Mouse (Mus musculus): Measurements from ENCODE around the gene Nanos3. TPM values are rescaled to one million over a fixed set of nuclear protein-coding genes. Genes with fewer than 3 reads are reported as not detected.

Gene Nanos3
- total and polyA plus RNA-seq, 2 experiments = not detected

GRCm38 (mm10) chr8:84178592-84178991 is 6.4 kb downstream of the Nanos3 start:
- H3K4me3 ChIP-seq (ENCODE audit: insufficient read depth, low read depth, low read length) = no peak overlapping the region
- no peaks in the 10 kb centered on the region for H3K79me2 ChIP-seq (ENCODE audit: control insufficient read depth, insufficient read depth, low read length)
- no peak overlapping the region for H3K27ac ChIP-seq (replicated peaks; ENCODE audit: insufficient read depth, low read depth, low read length)
- no peak for DNase-seq (ENCODE audit: extremely low read depth, low read depth, low spot score)
- H3K9ac ChIP-seq (ENCODE audit: low read depth, low read length) = no peak overlapping the region
- WGBS = 85% methylated on average over 8 of the region's 8 CpGs
- TF ChIP-seq CTCF (IDR thresholded peaks at IDR 0.05; ENCODE audit: low read depth, low read length) (no peak), POLR2A (IDR thresholded peaks at IDR 0.05; ENCODE audit: extremely low read depth, insufficient read depth, low read length) (no peak)
- H3K27me3 ChIP-seq (ENCODE audit: control insufficient read depth, insufficient read depth, low read length) = peaks cover 2% of the 10 kb centered on the region; the same call in 1 of the 2 replicates
- no peaks in the 10 kb centered on the region for H3K36me3 ChIP-seq (ENCODE audit: control insufficient read depth, insufficient read depth, low read length)
- H3K4me1 ChIP-seq (ENCODE audit: control insufficient read depth, insufficient read depth, low read length) = no peaks in the 10 kb centered on the region

GRCm38 (mm10) chr8:84177405-84177804 is 7.6 kb downstream of the Nanos3 start:
- no peaks in the 10 kb centered on the region for H3K36me3 ChIP-seq (ENCODE audit: control insufficient read depth, insufficient read depth, low read length)
- 89% methylated on average over 3 of the region's 3 CpGs for WGBS
- no peaks in the 10 kb centered on the region for H3K79me2 ChIP-seq (ENCODE audit: control insufficient read depth, insufficient read depth, low read length)
- H3K9ac ChIP-seq (ENCODE audit: low read depth, low read length) = no peak overlapping the region
- DNase-seq (ENCODE audit: extremely low read depth, low read depth, low spot score) = no peak
- no peak overlapping the region for H3K27ac ChIP-seq (replicated peaks; ENCODE audit: insufficient read depth, low read depth, low read length)
- H3K4me3 ChIP-seq (ENCODE audit: insufficient read depth, low read depth, low read length) = no peak overlapping the region
- no peaks in the 10 kb centered on the region for H3K4me1 ChIP-seq (ENCODE audit: control insufficient read depth, insufficient read depth, low read length)
- no peaks in the 10 kb centered on the region for H3K27me3 ChIP-seq (ENCODE audit: control insufficient read depth, insufficient read depth, low read length)
- TF ChIP-seq POLR2A (IDR thresholded peaks at IDR 0.05; ENCODE audit: extremely low read depth, insufficient read depth, low read length) = no peak
- no peak for TF ChIP-seq CTCF (IDR thresholded peaks at IDR 0.05; ENCODE audit: low read depth, low read length)

GRCm38 (mm10) chr8:84176560-84176959 is 8.5 kb downstream of the Nanos3 start:
- 44% methylated on average over 3 of the region's 3 CpGs for WGBS
- no peak overlapping the region for H3K9ac ChIP-seq (ENCODE audit: low read depth, low read length)
- no peaks in the 10 kb centered on the region for H3K36me3 ChIP-seq (ENCODE audit: control insufficient read depth, insufficient read depth, low read length)
- DNase-seq (ENCODE audit: extremely low read depth, low read depth, low spot score) = no peak
- H3K27me3 ChIP-seq (ENCODE audit: control insufficient read depth, insufficient read depth, low read length) = no peaks in the 10 kb centered on the region
- H3K79me2 ChIP-seq (ENCODE audit: control insufficient read depth, insufficient read depth, low read length) = no peaks in the 10 kb centered on the region
- H3K27ac ChIP-seq (replicated peaks; ENCODE audit: insufficient read depth, low read depth, low read length) = no peak overlapping the region
- no peak overlapping the region for H3K4me3 ChIP-seq (ENCODE audit: insufficient read depth, low read depth, low read length)
- no peaks in the 10 kb centered on the region for H3K4me1 ChIP-seq (ENCODE audit: control insufficient read depth, insufficient read depth, low read length)
- no peak for TF ChIP-seq POLR2A (IDR thresholded peaks at IDR 0.05; ENCODE audit: extremely low read depth, insufficient read depth, low read length)
- no peak for TF ChIP-seq CTCF (IDR thresholded peaks at IDR 0.05; ENCODE audit: low read depth, low read length)

GRCm38 (mm10) chr8:84173861-84174260 is 11.2 kb downstream of the Nanos3 start:
- Histone ChIP-seq H3K4me1 (ENCODE audit: control insufficient read depth, insufficient read depth, low read length) (no peaks in the 10 kb centered on the region), H3K4me3 (ENCODE audit: insufficient read depth, low read depth, low read length) (no peak overlapping the region), H3K36me3 (ENCODE audit: control insufficient read depth, insufficient read depth, low read length) (no peaks in the 10 kb centered on the region), H3K79me2 (ENCODE audit: control insufficient read depth, insufficient read depth, low read length) (no peaks in the 10 kb centered on the region), H3K9ac (ENCODE audit: low read depth, low read length) (no peak overlapping the region), H3K27ac (replicated peaks; ENCODE audit: insufficient read depth, low read depth, low read length) (no peak overlapping the region), H3K27me3 (ENCODE audit: control insufficient read depth, insufficient read depth, low read length) (no peaks in the 10 kb centered on the region)
- no peak for DNase-seq (ENCODE audit: extremely low read depth, low read depth, low spot score)
- TF ChIP-seq CTCF (IDR thresholded peaks at IDR 0.05; ENCODE audit: low read depth, low read length) (peak; percentile 65), POLR2A (IDR thresholded peaks at IDR 0.05; ENCODE audit: extremely low read depth, insufficient read depth, low read length) (no peak)
- 84% methylated on average over 6 of the region's 6 CpGs for WGBS

GRCm38 (mm10) chr8:84170096-84170495 is 14.9 kb downstream of the Nanos3 start:
- DNase-seq (ENCODE audit: extremely low read depth, low read depth, low spot score) = no peak

GRCm38 (mm10) chr8:84167696-84168095 is 17.3 kb downstream of the Nanos3 start:
- no peak for DNase-seq (ENCODE audit: extremely low read depth, low read depth, low spot score)
- no peaks in the 10 kb centered on the region for H3K36me3 ChIP-seq (ENCODE audit: control insufficient read depth, insufficient read depth, low read length)
- H3K27ac ChIP-seq (replicated peaks; ENCODE audit: insufficient read depth, low read depth, low read length) = no peak overlapping the region
- no peaks in the 10 kb centered on the region for H3K79me2 ChIP-seq (ENCODE audit: control insufficient read depth, insufficient read depth, low read length)
- TF ChIP-seq POLR2A (IDR thresholded peaks at IDR 0.05; ENCODE audit: extremely low read depth, insufficient read depth, low read length) (no peak), CTCF (IDR thresholded peaks at IDR 0.05; ENCODE audit: low read depth, low read length) (no peak)
- no peaks in the 10 kb centered on the region for H3K27me3 ChIP-seq (ENCODE audit: control insufficient read depth, insufficient read depth, low read length)
- no peak overlapping the region for H3K9ac ChIP-seq (ENCODE audit: low read depth, low read length)
- H3K4me3 ChIP-seq (ENCODE audit: insufficient read depth, low read depth, low read length) = no peak overlapping the region
- H3K4me1 ChIP-seq (ENCODE audit: control insufficient read depth, insufficient read depth, low read length) = no peaks in the 10 kb centered on the region
- WGBS = 92% methylated on average over 2 of the region's 2 CpGs

More at GRCm38 (mm10) chr8:84170096-84170495, 14.9 kb downstream of the Nanos3 start:
- no peaks in the 10 kb centered on the region for H3K4me1 ChIP-seq (ENCODE audit: control insufficient read depth, insufficient read depth, low read length)
- H3K9ac ChIP-seq (ENCODE audit: low read depth, low read length) = no peak overlapping the region
- H3K36me3 ChIP-seq (ENCODE audit: control insufficient read depth, insufficient read depth, low read length) = no peaks in the 10 kb centered on the region
- no peak overlapping the region for H3K27ac ChIP-seq (replicated peaks; ENCODE audit: insufficient read depth, low read depth, low read length)
- H3K4me3 ChIP-seq (ENCODE audit: insufficient read depth, low read depth, low read length) = no peak overlapping the region
- TF ChIP-seq CTCF (IDR thresholded peaks at IDR 0.05; ENCODE audit: low read depth, low read length) (no peak), POLR2A (IDR thresholded peaks at IDR 0.05; ENCODE audit: extremely low read depth, insufficient read depth, low read length) (no peak)
- no peaks in the 10 kb centered on the region for H3K27me3 ChIP-seq (ENCODE audit: control insufficient read depth, insufficient read depth, low read length)
- 81% methylated on average over 5 of the region's 5 CpGs for whole genome bisulfite sequencing
- no peaks in the 10 kb centered on the region for H3K79me2 ChIP-seq (ENCODE audit: control insufficient read depth, insufficient read depth, low read length)

Data from liver, adult 2 months (tissue).